Mouse (Mus musculus) intestine, embryonic 14.5 days (tissue): ENCODE data around the gene Susd6. TPM values are rescaled to one million over a fixed set of nuclear protein-coding genes. Genes with fewer than 3 reads are reported as not detected.

Source experiments
- ATAC-seq: fragments of 200-750 bp; cut with Nextera tagmentation; replicated peaks from 2 replicates; pipeline ENCODE4 v1.8.0; 2017; ENCODE audit warnings: low read depth, moderate number of reproducible peaks, moderate TSS enrichment, moderate library complexity; ENCODE audit not compliant: low FRiP score, low TSS enrichment
- DNase-seq: peaks from one replicate; pipeline ENCODE4 v3.0.0-alpha.2; 2018; ENCODE audit warnings: low spot score
- H3K27ac ChIP-seq: fragments of 300-500 bp; sonication (generic); 2 replicates; pipeline ENCODE4 v1.5.1; 2014; ENCODE audit warnings: low read depth, mild to moderate bottlenecking, control low read depth
- H3K27me3 ChIP-seq: fragments of 300-500 bp; sonication (generic); replicated peaks from 2 replicates; pipeline ENCODE4 v1.6.1; 2014; ENCODE audit warnings: low read length, control low read depth; ENCODE audit not compliant: control insufficient read depth, insufficient read depth
- H3K36me3 ChIP-seq: fragments of 300-500 bp; sonication (generic); 2 replicates; pipeline ENCODE4 v1.6.1; 2014; ENCODE audit warnings: low read length, control low read depth; ENCODE audit not compliant: control insufficient read depth, insufficient read depth
- H3K4me1 ChIP-seq: fragments of 300-500 bp; sonication (generic); replicated peaks from 2 replicates; pipeline ENCODE4 v1.6.1; 2014; ENCODE audit warnings: low read length, control low read depth, mixed read lengths; ENCODE audit not compliant: control insufficient read depth, insufficient read depth
- H3K4me2 ChIP-seq: fragments of 300-500 bp; sonication (generic); 2 replicates; pipeline ENCODE4 v1.6.1; 2014; ENCODE audit warnings: low read length
- H3K4me3 ChIP-seq: fragments of 300-500 bp; sonication (generic); 2 replicates; pipeline ENCODE4 v1.5.1; 2014; ENCODE audit warnings: low read depth, low read length, control low read depth, mixed read lengths
- H3K9ac ChIP-seq: fragments of 300-500 bp; sonication (generic); 2 replicates; pipeline ENCODE4 v1.6.1; 2014; ENCODE audit warnings: mild to moderate bottlenecking, low read length
- H3K9me3 ChIP-seq: fragments of 300-500 bp; sonication (generic); 2 replicates; pipeline ENCODE4 v1.6.1; 2016; ENCODE audit warnings: low read length, control low read depth; ENCODE audit not compliant: control insufficient read depth
- WGBS: fragments of 180-500 bp; shearing (Covaris S2); extraction: QIAGEN DNeasy Blood & Tissue Kit; methylation state at CpG from one replicate; pipeline ENCODE4 v1.1.7; 2014; 5-methylcytosine and 5-hydroxymethylcytosine counted together
- polyA plus RNA-seq: library from polyadenylated mRNA; unstranded; fragments of >200 nt; fragmentation: Nextera tagmentation; extraction: Ambion mirVana; gene quantifications from 2 replicates; pipeline ENCODE4 v1.2.1, GENCODE M21; 2014

Susd6 gene
- polyA plus RNA-seq, 1 experiment from 2014 or later: 21.4 TPM

GRCm38 (mm10) chr12:80800156-80800555 lies 9.8 kb downstream of the Susd6 start:
- H3K9ac ChIP-seq: no peak overlapping the region
- no peak for ATAC-seq
- no peak overlapping the region for H3K4me3 ChIP-seq
- H3K27ac ChIP-seq: no peak overlapping the region
- no peaks in the 10 kb centered on the region for H3K36me3 ChIP-seq
- 95% methylated on average over 3 of the region's 3 CpGs for WGBS
- H3K9me3 ChIP-seq: no peaks in the 10 kb centered on the region
- H3K4me1 ChIP-seq: peaks cover 8% of the 10 kb centered on the region; the same call in 1 of the 2 replicates
- no peak for DNase-seq
- H3K27me3 ChIP-seq: no peaks in the 10 kb centered on the region
- H3K4me2 ChIP-seq: no peak overlapping the region

- H3K4me2 ChIP-seq: no peak overlapping the region
- H3K4me3 ChIP-seq: no peak overlapping the region
- no peaks in the 10 kb centered on the region for H3K9me3 ChIP-seq
- DNase-seq (no peak), ATAC-seq (no peak)
- H3K4me1 ChIP-seq: peaks cover 8% of the 10 kb centered on the region; the same call in 1 of the 2 replicates
- WGBS: 93% methylated on average over 1 of the region's 1 CpGs
- no peaks in the 10 kb centered on the region for H3K36me3 ChIP-seq
- no peak overlapping the region for H3K9ac ChIP-seq
- H3K27ac ChIP-seq: no peak overlapping the region
- H3K27me3 ChIP-seq: no peaks in the 10 kb centered on the region
Measured at GRCm38 (mm10) chr12:80801443-80801842, 11.1 kb downstream of the Susd6 start.

- H3K27ac ChIP-seq: no peak overlapping the region
- H3K27me3 ChIP-seq: no peaks in the 10 kb centered on the region
- no peak for ATAC-seq
- H3K9ac ChIP-seq: no peak overlapping the region
- H3K9me3 ChIP-seq: no peaks in the 10 kb centered on the region
- H3K4me1 ChIP-seq: peaks cover 14% of the 10 kb centered on the region; the same call in 1 of the 2 replicates
- DNase-seq: no peak
- WGBS: 48% methylated on average over 3 of the region's 3 CpGs
- no peaks in the 10 kb centered on the region for H3K36me3 ChIP-seq
- no peak overlapping the region for H3K4me3 ChIP-seq
- H3K4me2 ChIP-seq: no peak overlapping the region
Measured at GRCm38 (mm10) chr12:80803924-80804323, 13.6 kb downstream of the Susd6 start.

GRCm38 (mm10) chr12:80804861-80805428 lies 14.6 kb downstream of the Susd6 start:
- H3K4me2 ChIP-seq: no peak overlapping the region
- no peak overlapping the region for H3K27ac ChIP-seq
- WGBS: 84% methylated on average over 6 of the region's 6 CpGs
- H3K36me3 ChIP-seq: no peaks in the 10 kb centered on the region
- no peak overlapping the region for H3K4me3 ChIP-seq
- no peak overlapping the region for H3K9ac ChIP-seq
- H3K4me1 ChIP-seq: peaks cover 14% of the 10 kb centered on the region; the same call in 1 of the 2 replicates
- ATAC-seq (no peak), DNase-seq (no peak)
- H3K27me3 ChIP-seq: no peaks in the 10 kb centered on the region
- no peaks in the 10 kb centered on the region for H3K9me3 ChIP-seq

- H3K4me1 ChIP-seq: peaks cover 24% of the 10 kb centered on the region; the same call in 1 of the 2 replicates
- H3K4me2 ChIP-seq: no peak overlapping the region
- WGBS: 36% methylated on average over 2 of the region's 2 CpGs
- DNase-seq: no peak
- no peaks in the 10 kb centered on the region for H3K36me3 ChIP-seq
- H3K4me3 ChIP-seq: no peak overlapping the region
- H3K9ac ChIP-seq: no peak overlapping the region
- ATAC-seq: peak; percentile 58; the same call in 1 of the 2 replicates
- no peak overlapping the region for H3K27ac ChIP-seq
- no peaks in the 10 kb centered on the region for H3K27me3 ChIP-seq
- H3K9me3 ChIP-seq: no peaks in the 10 kb centered on the region
Measured at GRCm38 (mm10) chr12:80807451-80808085, 17.3 kb downstream of the Susd6 start.

- no peak for ATAC-seq
- no peak for DNase-seq
- H3K27ac ChIP-seq: no peak overlapping the region
- no peaks in the 10 kb centered on the region for H3K36me3 ChIP-seq
- H3K4me3 ChIP-seq: no peak overlapping the region
- no peak overlapping the region for H3K9ac ChIP-seq
- H3K9me3 ChIP-seq: no peaks in the 10 kb centered on the region
- WGBS: 84% methylated on average over 2 of the region's 2 CpGs
- no peaks in the 10 kb centered on the region for H3K27me3 ChIP-seq
- no peak overlapping the region for H3K4me2 ChIP-seq
- H3K4me1 ChIP-seq: peaks cover 20% of the 10 kb centered on the region
Measured at GRCm38 (mm10) chr12:80810005-80810404, 19.7 kb downstream of the Susd6 start.

- ATAC-seq (no peak), DNase-seq (no peak)
- Histone ChIP-seq H3K9me3 (no peaks in the 10 kb centered on the region), H3K27ac (no peak overlapping the region), H3K4me3 (no peak overlapping the region), H3K27me3 (no peaks in the 10 kb centered on the region), H3K4me1 (peaks cover 35% of the 10 kb centered on the region), H3K4me2 (no peak overlapping the region), H3K9ac (no peak overlapping the region), H3K36me3 (no peaks in the 10 kb centered on the region)
- WGBS: 43% methylated on average over 6 of the region's 6 CpGs
Measured at GRCm38 (mm10) chr12:80811646-80812509, 21.6 kb downstream of the Susd6 start.

GRCm38 (mm10) chr12:80812510-80812820 lies 22.2 kb downstream of the Susd6 start:
- no peak for DNase-seq
- WGBS: 75% methylated on average over 1 of the region's 1 CpGs
- Histone ChIP-seq H3K4me1 (peaks cover 40% of the 10 kb centered on the region), H3K27ac (no peak overlapping the region), H3K4me3 (no peak overlapping the region), H3K9me3 (no peaks in the 10 kb centered on the region), H3K9ac (no peak overlapping the region), H3K27me3 (no peaks in the 10 kb centered on the region), H3K4me2 (no peak overlapping the region), H3K36me3 (no peaks in the 10 kb centered on the region)
- ATAC-seq: no peak
